ENCODE assay signal across 25 mouse cellular contexts in genomic region chr13:38088008-38088407, GRCm38 (mm10). TPM values are rescaled to one million over a fixed set of nuclear protein-coding genes. Genes with fewer than 3 reads are reported as not detected.
DNase-seq lines count a peak whose midpoint lies in the region; ATAC-seq lines count a peak whose summit lies in the region.
"Had no signal": no experiment of that assay in that cellular context is flagged by ENCODE, and none has a peak within 500 bp of the region (broad histone marks: within the 10 kb centered on the region; RNA-seq: fewer than 3 reads in every experiment).

No protein-coding gene starts in this region.

- no peaks in the 10 kb centered on the region for H3K36me3 ChIP-seq in liver, embryonic 13.5 days
- no peaks in the 10 kb centered on the region for H3K36me3 ChIP-seq in liver, embryonic 11.5 days (ENCODE audit: control insufficient read depth, insufficient read depth, low read length)
- H3K36me3 ChIP-seq in liver, embryonic 16.5 days (ENCODE audit: control insufficient read depth, insufficient read depth), result no peaks in the 10 kb centered on the region
- H3K36me3 ChIP-seq: embryonic facial prominence, embryonic 12.5 days; forebrain, embryonic 15.5 days; G1E; heart, embryonic 12.5 days; hindbrain, embryonic 13.5 days; limb, embryonic 12.5 days; lung, embryonic 15.5 days; midbrain, embryonic 10.5 days had no signal

- intact Hi-C loops in left cerebral cortex, postnatal 25 days (cut with DNase I), result no loop called here

- DNase-seq in heart, adult 11 months, result peak; percentile 62
- no peak for DNase-seq in heart, adult 18-20 months
- DNase-seq in liver, embryonic 13.5 days, result no peak
- DNase-seq in liver, embryonic 11.5 days (ENCODE audit: low spot score), result no peak
- peak; percentile 57 for DNase-seq in yolk sac, embryonic 10.5 days (ENCODE audit: low spot score)
- no peak for DNase-seq in left cerebral cortex, postnatal 25 days (ENCODE audit: low spot score in 2 of 2)
- DNase-seq: adrenal gland, postnatal 10 days; cerebellum, adult 9-11 months; gastrocnemius, postnatal 25 days; heart, postnatal 14 days; lung, postnatal 4 days; retina, postnatal 1 day; thymus, postnatal 36 days had no signal

- no peak overlapping the region for H3K9ac ChIP-seq in liver, embryonic 13.5 days
- H3K9ac ChIP-seq in liver, embryonic 11.5 days (ENCODE audit: low read depth, low read length), result no peak overlapping the region
- no peak overlapping the region for H3K9ac ChIP-seq in liver, embryonic 16.5 days (ENCODE audit: low read depth, low read length)
- H3K9ac ChIP-seq: embryonic facial prominence, embryonic 12.5 days; forebrain, embryonic 15.5 days; heart, embryonic 12.5 days; hindbrain, embryonic 13.5 days; limb, embryonic 12.5 days; lung, embryonic 15.5 days had no signal

- peaks cover 32% of the 10 kb centered on the region for H3K4me1 ChIP-seq in liver, embryonic 13.5 days (replicated peaks)
- peaks cover 7% of the 10 kb centered on the region; the same call in 1 of the 2 replicates for H3K4me1 ChIP-seq in liver, embryonic 11.5 days (replicated peaks; ENCODE audit: control insufficient read depth, insufficient read depth, low read length)
- peaks cover 4% of the 10 kb centered on the region; the same call in 1 of the 2 replicates for H3K4me1 ChIP-seq in liver, embryonic 16.5 days (ENCODE audit: control insufficient read depth, low read depth, low read length)
- H3K4me1 ChIP-seq: embryonic facial prominence, embryonic 12.5 days; forebrain, embryonic 15.5 days; hindbrain, embryonic 13.5 days; limb, embryonic 12.5 days had no signal

- 0 out of 2 replicates have a peak overlapping the region, but pooled peaks have one; percentile 34 for H3K27ac ChIP-seq in liver, embryonic 13.5 days
- H3K27ac ChIP-seq in liver, embryonic 11.5 days (ENCODE audit: low read depth, low read length), result no peak overlapping the region
- H3K27ac ChIP-seq in liver, embryonic 16.5 days (ENCODE audit: low read length), result peak overlapping the region; percentile 44; the same call in 1 of the 2 replicates
- H3K27ac ChIP-seq: embryonic facial prominence, embryonic 12.5 days; forebrain, embryonic 15.5 days; hindbrain, embryonic 13.5 days; limb, embryonic 12.5 days; lung, embryonic 15.5 days; midbrain, embryonic 10.5 days had no signal

- WGBS in liver, embryonic 13.5 days (ENCODE audit: insufficient replicate concordance), result 40% methylated on average over 3 of the region's 3 CpGs
- WGBS in liver, embryonic 11.5 days, result 52% methylated on average over 3 of the region's 3 CpGs
- WGBS in liver, embryonic 16.5 days (ENCODE audit: insufficient replicate concordance), result 45% methylated on average over 3 of the region's 3 CpGs

- ATAC-seq in liver, embryonic 13.5 days (ENCODE audit: low read depth), result 0 out of 2 replicates have a peak, but pooled peaks have one; percentile 24
- ATAC-seq in liver, embryonic 11.5 days (replicated peaks; ENCODE audit: low FRiP score), result no peak
- peak; percentile 30; the same call in 1 of the 2 replicates for ATAC-seq in liver, embryonic 16.5 days (ENCODE audit: low read depth)
- ATAC-seq in erythroblast, adult 5-6 weeks (replicated peaks; ENCODE audit: low FRiP score, poor library complexity, severe bottlenecking), result no peak
- ATAC-seq: activated CD4-positive, CD25-positive, alpha-beta regulatory T cell, adult 4 months; forebrain, embryonic 15.5 days; inflammation-experienced regulatory T-cells, adult 6 months had no signal

- H3K4me3 ChIP-seq in liver, embryonic 13.5 days (replicated peaks), result no peak overlapping the region
- H3K4me3 ChIP-seq in liver, embryonic 11.5 days (ENCODE audit: low read depth, low read length), result no peak overlapping the region
- H3K4me3 ChIP-seq in liver, embryonic 16.5 days (ENCODE audit: low read depth, low read length), result no peak overlapping the region
- H3K4me3 ChIP-seq: embryonic facial prominence, embryonic 12.5 days; forebrain, embryonic 15.5 days; heart, embryonic 12.5 days; hindbrain, embryonic 13.5 days; limb, embryonic 12.5 days; lung, embryonic 15.5 days; midbrain, embryonic 10.5 days had no signal

- no peaks in the 10 kb centered on the region for H3K27me3 ChIP-seq in liver, embryonic 13.5 days
- no peaks in the 10 kb centered on the region for H3K27me3 ChIP-seq in liver, embryonic 11.5 days (replicated peaks; ENCODE audit: control insufficient read depth, insufficient read depth, low read length)
- no peaks in the 10 kb centered on the region for H3K27me3 ChIP-seq in liver, embryonic 16.5 days (ENCODE audit: control insufficient read depth, insufficient read depth, low read depth, low read length)
- H3K27me3 ChIP-seq: embryonic facial prominence, embryonic 12.5 days; forebrain, embryonic 15.5 days; heart, embryonic 12.5 days; hindbrain, embryonic 13.5 days; limb, embryonic 12.5 days; lung, embryonic 15.5 days had no signal

- no peaks in the 10 kb centered on the region for H3K9me3 ChIP-seq in liver, embryonic 13.5 days (replicated peaks)
- no peaks in the 10 kb centered on the region for H3K9me3 ChIP-seq in liver, embryonic 11.5 days (ENCODE audit: control insufficient read depth, low read length)
- H3K9me3 ChIP-seq in liver, embryonic 16.5 days (replicated peaks; ENCODE audit: control insufficient read depth, low read length), result no peaks in the 10 kb centered on the region
- H3K9me3 ChIP-seq: embryonic facial prominence, embryonic 12.5 days; forebrain, embryonic 15.5 days; G1E; heart, embryonic 12.5 days; hindbrain, embryonic 13.5 days; limb, embryonic 12.5 days; lung, embryonic 15.5 days; midbrain, embryonic 10.5 days had no signal

- H3K4me2 ChIP-seq in liver, embryonic 13.5 days, result no peak overlapping the region
- H3K4me2 ChIP-seq in liver, embryonic 11.5 days, result no peak overlapping the region
- H3K4me2 ChIP-seq in liver, embryonic 16.5 days (ENCODE audit: low read depth, low read length), result no peak overlapping the region
- H3K4me2 ChIP-seq: embryonic facial prominence, embryonic 12.5 days; forebrain, embryonic 15.5 days; heart, embryonic 12.5 days; hindbrain, embryonic 13.5 days; limb, embryonic 12.5 days; lung, embryonic 15.5 days had no signal

RNA-seq across cellular contexts. Expression of gene Cage1, which starts 51.1 kb away (rescaled TPM):
- 1 to 10 TPM; 2.3 to 2.4 TPM for total RNA-seq in heart, adult 18-20 months (2021)
- 0.50 and 0.60 TPM in 2 replicates for polyA plus RNA-seq in liver, embryonic 13.5 days (2015; fragmentation: Nextera tagmentation; extraction: Ambion mirVana)
- polyA plus RNA-seq in liver, embryonic 11.5 days (2014; fragmentation: Nextera tagmentation; extraction: Ambion mirVana), result 0.96 and 0.97 TPM in 2 replicates
- polyA plus RNA-seq in liver, embryonic 16.5 days (2015; fragmentation: Nextera tagmentation; extraction: Ambion mirVana), result 0.25 and 0.40 TPM in 2 replicates
- total RNA-seq in left cerebral cortex, postnatal 25 days (2021), result 1 to 10 TPM; 5.3 to 5.4 TPM
- total RNA-seq in erythroblast, adult 5-6 weeks (2015; ENCODE audit: low replicate concordance), result 0.58 TPM in 1 of 2 replicates, not detected in the other
- 1.0 and 3.6 TPM in 2 replicates for total RNA-seq in erythroblast, adult 5-6 weeks (2017; ENCODE audit: low replicate concordance)

RNA-seq across cellular contexts. Expression of gene Riok1, which starts 51.2 kb away (rescaled TPM):
- total RNA-seq in heart, adult 18-20 months (2021), result 10 to 100 TPM in 1 of 2 experiments, 1 to 10 TPM in 1; 7.3 to 10.2 TPM
- polyA plus RNA-seq in liver, embryonic 13.5 days (2015; fragmentation: Nextera tagmentation; extraction: Ambion mirVana), result 26.2 and 30.0 TPM in 2 replicates
- 48.2 and 48.7 TPM in 2 replicates for polyA plus RNA-seq in liver, embryonic 11.5 days (2014; fragmentation: Nextera tagmentation; extraction: Ambion mirVana)
- polyA plus RNA-seq in liver, embryonic 16.5 days (2015; fragmentation: Nextera tagmentation; extraction: Ambion mirVana), result 18.1 and 18.8 TPM in 2 replicates
- total RNA-seq in left cerebral cortex, postnatal 25 days (2021), result 10 to 100 TPM; 21.4 to 25.9 TPM
- 23.8 and 29.8 TPM in 2 replicates for total RNA-seq in erythroblast, adult 5-6 weeks (2015; ENCODE audit: low replicate concordance)
- 38.7 and 46.4 TPM in 2 replicates for total RNA-seq in erythroblast, adult 5-6 weeks (2017; ENCODE audit: low replicate concordance)

Comparison
In these comparisons a context has a peak if more than half of its experiments do, and no peak if none do; other contexts are left out.
1. DNase-seq: peak in heart, adult 11 months (single experiment) and yolk sac, embryonic 10.5 days (single experiment); none in heart, adult 18-20 months (0 of 2), liver, embryonic 13.5 days (single experiment), liver, embryonic 11.5 days (single experiment) and left cerebral cortex, postnatal 25 days (0 of 2).
2. ATAC-seq: peak in liver, embryonic 13.5 days (single experiment) and liver, embryonic 16.5 days (single experiment); none in liver, embryonic 11.5 days (single experiment) and erythroblast, adult 5-6 weeks (single experiment).